Mouse (Mus musculus) midbrain, embryonic 13.5 days (tissue): ENCODE data around the gene Atg4a-ps. TPM values are rescaled to one million over a fixed set of nuclear protein-coding genes. Genes with fewer than 3 reads are reported as not detected.
A peak's percentile ranks its signal among the peaks of the same experiment; 100 is the strongest.

Experiments
- ATAC-seq: fragments of 200-750 bp; cut with Nextera tagmentation; 2 replicates; pipeline ENCODE4 v1.8.0; 2017; ENCODE audit warnings: mild to moderate bottlenecking, moderate TSS enrichment, moderate library complexity
- H3K27ac ChIP-seq: fragments of 300-500 bp; sonication (generic); 2 replicates; pipeline ENCODE4 v1.5.1; 2015; ENCODE audit warnings: inconsistent platforms, mild to moderate bottlenecking, moderate library complexity
- H3K27me3 ChIP-seq: fragments of 300-500 bp; sonication (generic); 2 replicates; pipeline ENCODE4 v1.6.1; 2015; ENCODE audit warnings: mild to moderate bottlenecking, inconsistent platforms
- H3K36me3 ChIP-seq: fragments of 300-500 bp; sonication (generic); 2 replicates; pipeline ENCODE4 v1.6.1; 2015; ENCODE audit warnings: mild to moderate bottlenecking, inconsistent platforms
- H3K4me1 ChIP-seq: fragments of 300-500 bp; sonication (generic); replicated peaks from 2 replicates; pipeline ENCODE4 v1.6.1; 2015; ENCODE audit warnings: inconsistent platforms
- H3K4me2 ChIP-seq: fragments of 300-500 bp; sonication (generic); replicated peaks from 2 replicates; pipeline ENCODE4 v1.6.1; 2015; ENCODE audit warnings: moderate library complexity, mild to moderate bottlenecking, inconsistent platforms
- H3K4me3 ChIP-seq: fragments of 300-500 bp; sonication (generic); replicated peaks from 2 replicates; pipeline ENCODE4 v1.5.1; 2015; ENCODE audit warnings: mild to moderate bottlenecking, inconsistent platforms
- H3K9ac ChIP-seq: fragments of 300-500 bp; sonication (generic); replicated peaks from 2 replicates; pipeline ENCODE4 v1.6.1; 2015; ENCODE audit warnings: mild to moderate bottlenecking, inconsistent platforms
- H3K9me3 ChIP-seq: fragments of 300-500 bp; sonication (generic); 2 replicates; pipeline ENCODE4 v1.6.1; 2016; ENCODE audit warnings: mild to moderate bottlenecking, inconsistent platforms
- WGBS: fragments of 180-500 bp; shearing (Covaris S2); methylation state at CpG from one replicate; pipeline ENCODE4 v1.1.7; 2015; 5-methylcytosine and 5-hydroxymethylcytosine counted together
- polyA plus RNA-seq: library from polyadenylated mRNA; unstranded; fragments of >200 nt; fragmentation: Nextera tagmentation; extraction: Ambion mirVana; gene quantifications from 2 replicates; pipeline ENCODE4 v1.2.1, GENCODE M21; 2015

Gene Atg4a-ps
- polyA plus RNA-seq, 1 experiment from 2014 or later: 0.13 TPM

GRCm38 (mm10) chr3:103650406-103650805, 4.5 kb upstream of the Atg4a-ps start:
- Histone ChIP-seq H3K27me3 (no peaks in the 10 kb centered on the region), H3K36me3 (no peaks in the 10 kb centered on the region), H3K27ac (no peak overlapping the region), H3K9ac (no peak overlapping the region), H3K4me3 (no peak overlapping the region), H3K4me1 (0 out of 2 replicates have a peak, but pooled peaks cover 2% of the 10 kb centered on the region), H3K9me3 (no peaks in the 10 kb centered on the region), H3K4me2 (no peak overlapping the region)
- WGBS: 8% methylated on average over 1 of the region's 1 CpGs
- ATAC-seq: no peak

- no peak overlapping the region for H3K27ac ChIP-seq
- 0 out of 2 replicates have a peak, but pooled peaks cover 2% of the 10 kb centered on the region for H3K4me1 ChIP-seq
- no peak overlapping the region for H3K4me3 ChIP-seq
- H3K27me3 ChIP-seq: no peaks in the 10 kb centered on the region
- H3K9me3 ChIP-seq: no peaks in the 10 kb centered on the region
- WGBS: 75% methylated on average over 6 of the region's 6 CpGs
- no peak overlapping the region for H3K4me2 ChIP-seq
- no peaks in the 10 kb centered on the region for H3K36me3 ChIP-seq
- H3K9ac ChIP-seq: no peak overlapping the region
- no peak for ATAC-seq
These were observed 3.8 kb upstream of the Atg4a-ps start for GRCm38 (mm10) chr3:103649716-103650115.

GRCm38 (mm10) chr3:103648486-103648885, 2.6 kb upstream of the Atg4a-ps start:
- no peak overlapping the region for H3K4me3 ChIP-seq
- ATAC-seq: no peak
- 87% methylated on average over 4 of the region's 4 CpGs for WGBS
- no peaks in the 10 kb centered on the region for H3K27me3 ChIP-seq
- no peaks in the 10 kb centered on the region for H3K9me3 ChIP-seq
- 0 out of 2 replicates have a peak, but pooled peaks cover 2% of the 10 kb centered on the region for H3K4me1 ChIP-seq
- no peak overlapping the region for H3K9ac ChIP-seq
- H3K36me3 ChIP-seq: no peaks in the 10 kb centered on the region
- H3K27ac ChIP-seq: no peak overlapping the region
- H3K4me2 ChIP-seq: no peak overlapping the region

GRCm38 (mm10) chr3:103647164-103647867, 1.4 kb upstream of the Atg4a-ps start:
- ATAC-seq: no peak
- Histone ChIP-seq H3K36me3 (no peaks in the 10 kb centered on the region), H3K9ac (no peak overlapping the region), H3K9me3 (no peaks in the 10 kb centered on the region), H3K4me2 (no peak overlapping the region), H3K4me3 (no peak overlapping the region), H3K27ac (no peak overlapping the region), H3K4me1 (0 out of 2 replicates have a peak, but pooled peaks cover 2% of the 10 kb centered on the region), H3K27me3 (no peaks in the 10 kb centered on the region)
- WGBS: 88% methylated on average over 11 of the region's 11 CpGs

GRCm38 (mm10) chr3:103641301-103641700, 4.6 kb downstream of the Atg4a-ps start:
- Histone ChIP-seq H3K36me3 (no peaks in the 10 kb centered on the region), H3K4me2 (no peak overlapping the region), H3K9ac (no peak overlapping the region), H3K27me3 (no peaks in the 10 kb centered on the region), H3K27ac (no peak overlapping the region), H3K4me1 (peaks cover 6% of the 10 kb centered on the region), H3K4me3 (no peak overlapping the region), H3K9me3 (no peaks in the 10 kb centered on the region)
- 0 out of 2 replicates have a peak, but pooled peaks have one; percentile 20 for ATAC-seq
- 41% methylated on average over 7 of the region's 7 CpGs for WGBS

- Histone ChIP-seq H3K27ac (no peak overlapping the region), H3K36me3 (no peaks in the 10 kb centered on the region), H3K4me2 (no peak overlapping the region), H3K9me3 (no peaks in the 10 kb centered on the region), H3K27me3 (no peaks in the 10 kb centered on the region), H3K4me3 (no peak overlapping the region), H3K9ac (no peak overlapping the region), H3K4me1 (peaks cover 6% of the 10 kb centered on the region)
- no peak for ATAC-seq
- 27% methylated on average over 8 of the region's 8 CpGs for WGBS
These were observed 5.6 kb downstream of the Atg4a-ps start for GRCm38 (mm10) chr3:103640226-103640803.

GRCm38 (mm10) chr3:103637641-103638040, 8.2 kb downstream of the Atg4a-ps start:
- H3K36me3 ChIP-seq: no peaks in the 10 kb centered on the region
- H3K27ac ChIP-seq: no peak overlapping the region
- H3K4me1 ChIP-seq: peaks cover 6% of the 10 kb centered on the region
- 73% methylated on average over 1 of the region's 1 CpGs for WGBS
- H3K4me2 ChIP-seq: no peak overlapping the region
- H3K27me3 ChIP-seq: no peaks in the 10 kb centered on the region
- no peak overlapping the region for H3K4me3 ChIP-seq
- H3K9ac ChIP-seq: no peak overlapping the region
- H3K9me3 ChIP-seq: no peaks in the 10 kb centered on the region
- no peak for ATAC-seq

- WGBS: 93% methylated on average over 1 of the region's 1 CpGs
- Histone ChIP-seq H3K4me3 (no peak overlapping the region), H3K4me1 (no peaks in the 10 kb centered on the region)
These were observed 11.6 kb downstream of the Atg4a-ps start for GRCm38 (mm10) chr3:103634256-103634655.

GRCm38 (mm10) chr3:103633831-103634230, 12.0 kb downstream of the Atg4a-ps start:
- H3K4me1 ChIP-seq: no peaks in the 10 kb centered on the region
- H3K27ac ChIP-seq: no peak overlapping the region
- no peak overlapping the region for H3K9ac ChIP-seq
- no peak for ATAC-seq
- H3K9me3 ChIP-seq: no peaks in the 10 kb centered on the region
- 82% methylated on average over 4 of the region's 4 CpGs for WGBS
- no peak overlapping the region for H3K4me2 ChIP-seq
- no peaks in the 10 kb centered on the region for H3K36me3 ChIP-seq
- H3K27me3 ChIP-seq: no peaks in the 10 kb centered on the region
- no peak overlapping the region for H3K4me3 ChIP-seq

More at GRCm38 (mm10) chr3:103634256-103634655, 11.6 kb downstream of the Atg4a-ps start:
- ATAC-seq: no peak
- H3K4me2 ChIP-seq: no peak overlapping the region
- no peaks in the 10 kb centered on the region for H3K9me3 ChIP-seq
- H3K36me3 ChIP-seq: no peaks in the 10 kb centered on the region
- H3K9ac ChIP-seq: no peak overlapping the region
- no peaks in the 10 kb centered on the region for H3K27me3 ChIP-seq
- no peak overlapping the region for H3K27ac ChIP-seq

- Histone ChIP-seq H3K4me3 (no peak overlapping the region), H3K9me3 (no peaks in the 10 kb centered on the region), H3K27ac (no peak overlapping the region), H3K4me1 (no peaks in the 10 kb centered on the region), H3K9ac (no peak overlapping the region), H3K27me3 (no peaks in the 10 kb centered on the region), H3K4me2 (no peak overlapping the region), H3K36me3 (no peaks in the 10 kb centered on the region)
- WGBS: 87% methylated on average over 7 of the region's 7 CpGs
- ATAC-seq: no peak
These were observed 12.7 kb downstream of the Atg4a-ps start for GRCm38 (mm10) chr3:103633124-103633523.

GRCm38 (mm10) chr3:103627661-103628060, 18.2 kb downstream of the Atg4a-ps start:
- H3K27ac ChIP-seq: no peak overlapping the region
- no peaks in the 10 kb centered on the region for H3K27me3 ChIP-seq
- H3K4me2 ChIP-seq: no peak overlapping the region
- WGBS: 93% methylated on average over 3 of the region's 3 CpGs
- no peaks in the 10 kb centered on the region for H3K36me3 ChIP-seq
- no peaks in the 10 kb centered on the region for H3K9me3 ChIP-seq
- no peak overlapping the region for H3K9ac ChIP-seq
- 0 out of 2 replicates have a peak, but pooled peaks cover 6% of the 10 kb centered on the region for H3K4me1 ChIP-seq
- H3K4me3 ChIP-seq: no peak overlapping the region
- ATAC-seq: no peak

GRCm38 (mm10) chr3:103626481-103626880, 19.4 kb downstream of the Atg4a-ps start:
- 92% methylated on average over 4 of the region's 4 CpGs for WGBS
- no peak for ATAC-seq
- no peaks in the 10 kb centered on the region for H3K9me3 ChIP-seq
- 0 out of 2 replicates have a peak, but pooled peaks cover 6% of the 10 kb centered on the region for H3K4me1 ChIP-seq
- no peaks in the 10 kb centered on the region for H3K27me3 ChIP-seq
- H3K36me3 ChIP-seq: no peaks in the 10 kb centered on the region
- H3K4me2 ChIP-seq: no peak overlapping the region
- H3K27ac ChIP-seq: no peak overlapping the region
- H3K9ac ChIP-seq: no peak overlapping the region
- no peak overlapping the region for H3K4me3 ChIP-seq
